Mouse (Mus musculus) CH12.LX (cell line): Measurements from ENCODE around the gene Zfp518b.

Experiments used
- BHLHE40 ChIP-seq: IDR thresholded peaks from 2 replicates; pipeline ENCODE4 v1.6.1; 2011; ENCODE audit warnings: mild to moderate bottlenecking, low read depth, low read length, improper control_type of control experiment
- CHD1 ChIP-seq: IDR thresholded peaks from 2 replicates; pipeline ENCODE4 v1.6.1; 2012; ENCODE audit warnings: low read depth, low read length, improper control_type of control experiment, inconsistent platforms
- CTCF ChIP-seq, 2 experiments: IDR thresholded peaks in 1 of 2; conservative IDR thresholded peaks in 1 of 2; 2 replicates each; pipeline ENCODE4 v1.5.1; 2011 to 2012; ENCODE audit warnings: low read depth in 2 of 2, low read length in 2 of 2, improper control_type of control experiment in 1 of 2, inconsistent platforms in 1 of 2, mild to moderate bottlenecking in 1 of 2, moderate library complexity in 1 of 2
- ETS1 ChIP-seq: conservative IDR thresholded peaks from 2 replicates; pipeline ENCODE4 v1.6.1; 2012; ENCODE audit warnings: low read depth, mild to moderate bottlenecking, inconsistent platforms, low read length, improper control_type of control experiment, moderate library complexity
- HCFC1 ChIP-seq: IDR thresholded peaks from 2 replicates; pipeline ENCODE4 v1.6.1; 2012; ENCODE audit warnings: low read depth, mild to moderate bottlenecking, inconsistent platforms, low read length, improper control_type of control experiment
- MAX ChIP-seq: IDR thresholded peaks from 2 replicates; pipeline ENCODE4 v1.6.1; 2011; ENCODE audit warnings: low read length, improper control_type of control experiment
- PAX5 ChIP-seq: IDR thresholded peaks from 2 replicates; pipeline ENCODE4 v1.6.1; 2012; ENCODE audit warnings: low read length, inconsistent platforms, mixed read lengths
- POLR2A ChIP-seq: IDR thresholded peaks from 2 replicates; pipeline ENCODE4 v1.6.1; 2011; ENCODE audit warnings: low read depth, mild to moderate bottlenecking, improper control_type of control experiment, low read length
- SMC3 ChIP-seq: IDR thresholded peaks from 2 replicates; pipeline ENCODE4 v1.6.1; 2011; ENCODE audit warnings: low read depth, low read length, improper control_type of control experiment
- TCF12 ChIP-seq: IDR thresholded peaks from 2 replicates; pipeline ENCODE4 v1.6.1; 2014; ENCODE audit warnings: low read depth, mild to moderate bottlenecking, inconsistent platforms, low read length, improper control_type of control experiment
- UBTF ChIP-seq: IDR thresholded peaks from 2 replicates; pipeline ENCODE4 v1.6.1; 2012; ENCODE audit warnings: low read depth, mild to moderate bottlenecking, inconsistent platforms, low read length, improper control_type of control experiment, moderate library complexity
- USF1 ChIP-seq: IDR thresholded peaks from 2 replicates; pipeline ENCODE4 v1.6.1; 2014; ENCODE audit warnings: low read depth, mild to moderate bottlenecking, inconsistent platforms, low read length, improper control_type of control experiment
- ZNF384 ChIP-seq: IDR thresholded peaks from 2 replicates; pipeline ENCODE4 v1.6.1; 2012; ENCODE audit warnings: low read depth, low read length, improper control_type of control experiment, inconsistent platforms

DNA sequence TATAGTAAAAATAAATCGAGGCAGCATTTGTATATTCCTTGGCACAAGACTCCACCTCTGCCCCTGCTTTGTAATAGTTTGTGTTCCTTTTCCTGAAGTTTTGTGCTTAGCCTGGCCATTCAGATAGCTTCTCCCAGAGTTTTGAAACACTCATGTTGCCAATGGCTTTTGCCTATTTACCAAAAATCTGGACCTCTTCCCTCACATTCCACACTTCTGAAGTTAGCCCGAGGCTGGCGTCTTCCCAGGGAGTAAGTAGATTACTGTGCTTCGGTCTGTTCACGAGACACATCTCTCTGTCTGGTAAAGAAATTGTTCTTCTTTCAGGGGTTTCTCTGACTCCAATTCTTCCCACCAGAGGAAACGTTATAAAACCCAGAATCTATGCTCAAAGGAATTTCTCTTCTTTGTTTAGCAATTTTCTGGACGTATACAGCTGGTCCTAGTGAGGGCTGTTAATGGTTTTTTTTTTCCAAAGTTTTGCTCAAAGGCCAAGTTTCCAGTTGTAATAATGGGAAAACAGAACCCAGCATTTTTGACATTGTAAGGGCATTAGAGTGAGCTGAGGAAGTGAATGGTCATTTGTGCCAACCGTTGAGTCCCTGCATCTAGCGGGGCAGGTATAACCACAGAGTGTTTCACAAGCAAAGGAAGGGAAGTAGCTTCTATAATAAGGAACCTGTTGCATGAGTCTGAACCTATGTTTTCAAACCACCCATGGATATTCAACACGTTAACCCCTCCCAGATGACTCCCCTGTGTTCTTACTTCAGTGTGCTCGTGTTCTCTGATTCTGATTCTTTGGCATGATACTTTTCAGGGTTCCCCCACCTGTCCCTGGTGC lies 50.1 kb downstream of the Zfp518b start:
- TF ChIP-seq BHLHE40 (no peak), CTCF (conservative IDR thresholded peaks at IDR 0.05 in 1 of 2, IDR thresholded peaks at IDR 0.05 in 1 of 2; ENCODE audit: low read depth in 2 of 2, low read length in 2 of 2) (no peak), SMC3 (no peak), POLR2A (no peak), HCFC1 (no peak), ZNF384 (no peak), TCF12 (no peak), USF1 (no peak), CHD1 (no peak), UBTF (no peak), MAX (no peak), PAX5 (no peak), ETS1 (no peak)
